Mouse (Mus musculus) embryo, embryonic 10.5 days (tissue): Measurements from ENCODE around the gene Gpr152.
A peak's percentile ranks its signal among the peaks of the same experiment; 100 is the strongest.
"Not testable (repeated sequence)": the region's sequence is repeated elsewhere in the genome, so short reads cannot be mapped to it uniquely, and the experiment has no call there.

Source experiments
- DNase-seq: peaks from one replicate; pipeline ENCODE4 v3.0.0-alpha.2; 2015; ENCODE audit warnings: low spot score

The Gpr152 gene

GRCm38 (mm10) chr19:4112063-4112960, 27.3 kb upstream of the Gpr152 start:
- no peak for DNase-seq

GRCm38 (mm10) chr19:4113186-4113805, 26.3 kb upstream of the Gpr152 start:
- DNase-seq, result no peak

GRCm38 (mm10) chr19:4113806-4114230, 25.8 kb upstream of the Gpr152 start:
- DNase-seq, result no peak

GRCm38 (mm10) chr19:4114551-4114950, 25.0 kb upstream of the Gpr152 start:
- no peak for DNase-seq

- DNase-seq, result no peak
These were observed 24.4 kb upstream of the Gpr152 start for GRCm38 (mm10) chr19:4115144-4115543.

GRCm38 (mm10) chr19:4115816-4116215, 23.8 kb upstream of the Gpr152 start:
- no peak for DNase-seq

GRCm38 (mm10) chr19:4117006-4117405, 22.6 kb upstream of the Gpr152 start:
- DNase-seq, result no peak

GRCm38 (mm10) chr19:4118350-4118749, 21.2 kb upstream of the Gpr152 start:
- no peak for DNase-seq

GRCm38 (mm10) chr19:4119716-4120487, 19.7 kb upstream of the Gpr152 start:
- no peak for DNase-seq

- no peak for DNase-seq
These were observed 19.1 kb upstream of the Gpr152 start for GRCm38 (mm10) chr19:4120496-4120895.

GRCm38 (mm10) chr19:4121097-4121805, 18.3 kb upstream of the Gpr152 start:
- peak; percentile 99 for DNase-seq

GRCm38 (mm10) chr19:4121896-4122295, 17.7 kb upstream of the Gpr152 start:
- not testable (repeated sequence) for DNase-seq

GRCm38 (mm10) chr19:4122411-4123370, 16.9 kb upstream of the Gpr152 start:
- no peak for DNase-seq

- DNase-seq, result no peak
These were observed 15.2 kb upstream of the Gpr152 start for GRCm38 (mm10) chr19:4124432-4124831.

- peak; percentile 27 for DNase-seq
These were observed 14.3 kb upstream of the Gpr152 start for GRCm38 (mm10) chr19:4125268-4125667.

GRCm38 (mm10) chr19:4125741-4126696, 13.6 kb upstream of the Gpr152 start, which contains the start of gene Aip:
Aip (minus strand) TSS chr19:4125858.
- peak; percentile 98 for DNase-seq

GRCm38 (mm10) chr19:4126759-4127495, 12.7 kb upstream of the Gpr152 start:
- DNase-seq, result no peak

GRCm38 (mm10) chr19:4129462-4129861, 10.1 kb upstream of the Gpr152 start:
- DNase-seq, result no peak

- DNase-seq, result no peak
These were observed 9.5 kb upstream of the Gpr152 start for GRCm38 (mm10) chr19:4130106-4130505.
